Mouse (Mus musculus): ENCODE measurements at regions not wholly inside any gene's neighbourhood (a gene's known extent, or its start where the extent isn't known, plus 50 kb on each side); places are given as distances from the start of the nearest gene placed in this dataset.

DNA sequence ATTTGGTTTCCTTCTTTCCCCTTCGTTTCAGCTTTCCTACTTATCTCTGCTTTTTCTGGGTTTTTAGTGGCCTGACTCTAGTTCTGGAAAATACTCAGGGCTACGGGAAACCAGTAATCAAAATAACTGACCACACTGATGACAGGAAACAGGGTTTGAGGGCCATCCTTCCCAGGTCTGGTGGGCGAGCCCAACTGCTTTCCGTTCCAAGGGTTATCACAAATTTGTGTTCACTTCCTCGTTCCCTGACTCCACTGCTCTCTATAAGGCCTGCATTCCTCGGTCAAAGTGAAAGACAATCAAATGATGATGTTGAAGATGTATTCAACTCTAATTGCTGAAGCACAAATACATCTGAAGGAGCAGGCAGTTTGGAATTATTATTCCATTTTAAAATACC lies 305.1 kb upstream of the Trib2 start:
- TF ChIP-seq POLR2A (IDR thresholded peaks at IDR 0.05; ENCODE audit: low read depth, low read length) = no peak
- TF ChIP-seq CTCF (IDR thresholded peaks at IDR 0.05; ENCODE audit: borderline replicate concordance, insufficient read depth, low read length) = no peak
